Mouse (Mus musculus) midbrain, embryonic 13.5 days (tissue): ENCODE measurements around the gene Slco3a1. TPM values are rescaled to one million over a fixed set of nuclear protein-coding genes. Genes with fewer than 3 reads are reported as not detected.

ENCODE experiments used
- ATAC-seq: fragments of 200-750 bp; cut with Nextera tagmentation; 2 replicates; pipeline ENCODE4 v1.8.0; 2017; ENCODE audit warnings: mild to moderate bottlenecking, moderate TSS enrichment, moderate library complexity
- H3K27ac ChIP-seq: fragments of 300-500 bp; sonication (generic); 2 replicates; pipeline ENCODE4 v1.5.1; 2015; ENCODE audit warnings: inconsistent platforms, mild to moderate bottlenecking, moderate library complexity
- H3K27me3 ChIP-seq: fragments of 300-500 bp; sonication (generic); 2 replicates; pipeline ENCODE4 v1.6.1; 2015; ENCODE audit warnings: mild to moderate bottlenecking, inconsistent platforms
- H3K36me3 ChIP-seq: fragments of 300-500 bp; sonication (generic); 2 replicates; pipeline ENCODE4 v1.6.1; 2015; ENCODE audit warnings: mild to moderate bottlenecking, inconsistent platforms
- H3K4me1 ChIP-seq: fragments of 300-500 bp; sonication (generic); replicated peaks from 2 replicates; pipeline ENCODE4 v1.6.1; 2015; ENCODE audit warnings: inconsistent platforms
- H3K4me2 ChIP-seq: fragments of 300-500 bp; sonication (generic); replicated peaks from 2 replicates; pipeline ENCODE4 v1.6.1; 2015; ENCODE audit warnings: moderate library complexity, mild to moderate bottlenecking, inconsistent platforms
- H3K4me3 ChIP-seq: fragments of 300-500 bp; sonication (generic); replicated peaks from 2 replicates; pipeline ENCODE4 v1.5.1; 2015; ENCODE audit warnings: mild to moderate bottlenecking, inconsistent platforms
- H3K9ac ChIP-seq: fragments of 300-500 bp; sonication (generic); replicated peaks from 2 replicates; pipeline ENCODE4 v1.6.1; 2015; ENCODE audit warnings: mild to moderate bottlenecking, inconsistent platforms
- H3K9me3 ChIP-seq: fragments of 300-500 bp; sonication (generic); 2 replicates; pipeline ENCODE4 v1.6.1; 2016; ENCODE audit warnings: mild to moderate bottlenecking, inconsistent platforms
- WGBS: fragments of 180-500 bp; shearing (Covaris S2); methylation state at CpG from one replicate; pipeline ENCODE4 v1.1.7; 2015; 5-methylcytosine and 5-hydroxymethylcytosine counted together
- polyA plus RNA-seq: library from polyadenylated mRNA; unstranded; fragments of >200 nt; fragmentation: Nextera tagmentation; extraction: Ambion mirVana; gene quantifications from 2 replicates; pipeline ENCODE4 v1.2.1, GENCODE M21; 2015

Gene Slco3a1
- polyA plus RNA-seq, 1 experiment from 2014 or later = 22.8 TPM

DNA sequence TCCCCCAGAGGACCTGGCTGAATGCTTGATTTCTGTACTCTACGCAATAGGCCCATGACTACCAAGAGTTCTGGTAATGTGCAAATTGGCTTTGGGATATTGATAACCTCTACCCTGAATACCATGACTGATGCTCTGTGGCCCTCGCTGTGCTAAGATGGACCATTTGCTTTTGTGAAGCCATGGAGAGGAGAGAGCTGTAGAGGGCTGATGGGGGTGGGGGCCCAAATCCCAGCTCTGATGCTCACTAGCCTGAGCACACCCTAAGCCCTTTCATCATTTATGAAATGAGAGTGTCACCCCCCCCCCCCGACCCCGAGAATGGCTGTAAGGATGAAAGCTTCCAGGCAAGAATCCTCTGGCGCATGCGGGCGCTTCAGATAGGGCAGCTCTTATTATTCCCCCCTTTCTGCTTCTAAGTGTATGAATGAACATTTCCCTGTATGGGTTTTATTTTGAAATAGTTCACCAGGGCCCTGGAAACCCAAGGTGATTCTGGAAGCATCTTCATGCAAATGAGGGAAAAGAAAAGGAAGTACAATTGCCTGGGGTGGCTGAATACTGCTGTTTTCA, 206.2 kb downstream of the Slco3a1 start:
- Histone ChIP-seq H3K27me3 (no peaks in the 10 kb centered on the region), H3K9me3 (no peaks in the 10 kb centered on the region), H3K4me1 (peaks cover 28% of the 10 kb centered on the region), H3K4me2 (no peak overlapping the region), H3K9ac (no peak overlapping the region), H3K36me3 (no peaks in the 10 kb centered on the region), H3K4me3 (no peak overlapping the region), H3K27ac (0 out of 2 replicates have a peak overlapping the region, but pooled peaks have one; percentile 30)
- ATAC-seq = peak; percentile 50; the same call in 1 of the 2 replicates
- 66% methylated on average over 7 of the region's 7 CpGs for WGBS

DNA sequence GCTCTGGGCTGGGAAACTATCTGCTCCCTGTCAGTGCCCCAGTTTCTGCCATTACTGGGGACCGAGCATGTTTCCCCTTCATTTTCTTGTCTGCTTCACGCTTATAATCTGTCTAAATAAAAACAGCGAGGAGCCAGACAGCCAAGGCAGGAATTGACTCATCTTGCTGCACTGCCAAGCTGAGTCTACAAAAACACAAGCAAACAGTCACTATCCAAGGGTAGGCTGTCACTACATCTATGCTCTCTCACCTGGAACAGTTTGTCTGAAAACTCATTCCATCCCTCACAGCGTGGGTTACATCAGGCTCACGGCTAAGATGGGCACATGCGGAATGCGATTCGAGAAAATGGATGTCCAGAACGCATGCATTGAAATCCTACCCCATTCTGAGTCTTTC, 207.6 kb downstream of the Slco3a1 start:
- ATAC-seq = no peak
- Histone ChIP-seq H3K4me3 (no peak overlapping the region), H3K36me3 (no peaks in the 10 kb centered on the region), H3K27ac (no peak overlapping the region), H3K27me3 (no peaks in the 10 kb centered on the region), H3K4me2 (no peak overlapping the region), H3K9me3 (no peaks in the 10 kb centered on the region), H3K4me1 (peaks cover 25% of the 10 kb centered on the region), H3K9ac (no peak overlapping the region)
- WGBS = 86% methylated on average over 9 of the region's 9 CpGs

DNA sequence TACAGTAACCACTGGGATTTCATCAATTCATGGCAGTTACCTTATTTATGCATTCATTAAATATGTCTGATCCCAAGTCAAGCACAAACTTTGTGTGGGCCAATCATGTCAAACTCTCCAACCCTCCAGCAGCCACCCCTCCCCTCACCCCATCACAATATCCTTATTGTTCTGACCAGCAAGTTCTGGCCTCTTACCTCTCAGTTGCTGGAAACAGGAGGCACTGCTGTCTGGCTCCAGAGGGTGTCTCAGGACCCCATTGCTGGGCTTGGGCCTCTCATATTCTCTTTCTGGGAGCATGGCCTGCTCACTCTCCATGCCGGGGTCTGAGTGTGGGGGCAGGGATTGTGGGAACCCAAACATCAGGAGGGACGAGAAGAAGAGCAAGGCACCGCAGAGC, 208.1 kb downstream of the Slco3a1 start:
- 58% methylated on average over 3 of the region's 3 CpGs for WGBS

DNA sequence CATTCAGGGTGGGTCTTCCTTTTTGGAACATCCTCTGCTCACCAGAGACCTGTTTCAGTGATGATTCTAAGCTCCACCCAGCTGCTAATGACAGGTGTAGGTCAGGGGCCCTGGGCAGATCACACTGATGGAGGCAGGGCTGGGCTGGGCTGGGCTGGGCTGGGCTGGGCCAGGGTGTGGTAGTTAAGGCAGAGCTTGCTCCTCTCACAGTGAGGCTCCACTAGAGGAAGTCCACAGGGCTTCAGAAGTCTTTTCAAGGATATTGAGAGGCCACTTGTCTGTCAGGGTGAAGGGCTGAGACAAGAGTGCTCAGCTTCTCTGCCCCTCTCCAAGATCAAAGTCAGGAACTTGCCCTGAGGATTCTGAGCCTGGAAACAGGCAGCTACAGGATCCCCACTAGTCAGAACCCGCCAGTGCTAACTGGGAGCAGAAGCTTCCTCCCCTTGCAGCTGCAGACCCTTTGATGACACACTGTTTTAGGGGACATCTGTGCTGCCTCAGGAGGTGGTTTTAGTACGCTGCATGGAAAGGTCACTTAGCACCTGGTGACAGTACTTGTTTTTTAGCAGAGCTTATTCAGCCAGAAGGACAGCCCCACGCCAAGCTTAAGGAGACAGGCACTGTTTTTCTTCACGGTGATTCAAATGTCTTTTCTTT, 213.3 kb downstream of the Slco3a1 start:
- no peaks in the 10 kb centered on the region for H3K9me3 ChIP-seq
- no peak overlapping the region for H3K4me3 ChIP-seq
- no peak for ATAC-seq
- no peak overlapping the region for H3K4me2 ChIP-seq
- no peaks in the 10 kb centered on the region for H3K36me3 ChIP-seq
- no peak overlapping the region for H3K9ac ChIP-seq
- H3K4me1 ChIP-seq = peaks cover 11% of the 10 kb centered on the region
- 42% methylated on average over 4 of the region's 4 CpGs for WGBS
- H3K27me3 ChIP-seq = no peaks in the 10 kb centered on the region
- peak overlapping the region; percentile 7; the same call in 1 of the 2 replicates for H3K27ac ChIP-seq

More for the DNA sequence above, 208.1 kb downstream of the Slco3a1 start:
- H3K9me3 ChIP-seq = no peaks in the 10 kb centered on the region
- no peaks in the 10 kb centered on the region for H3K36me3 ChIP-seq
- no peak overlapping the region for H3K4me3 ChIP-seq
- no peak for ATAC-seq
- no peak overlapping the region for H3K27ac ChIP-seq
- no peaks in the 10 kb centered on the region for H3K27me3 ChIP-seq
- H3K9ac ChIP-seq = no peak overlapping the region
- H3K4me1 ChIP-seq = peaks cover 30% of the 10 kb centered on the region
- no peak overlapping the region for H3K4me2 ChIP-seq

DNA sequence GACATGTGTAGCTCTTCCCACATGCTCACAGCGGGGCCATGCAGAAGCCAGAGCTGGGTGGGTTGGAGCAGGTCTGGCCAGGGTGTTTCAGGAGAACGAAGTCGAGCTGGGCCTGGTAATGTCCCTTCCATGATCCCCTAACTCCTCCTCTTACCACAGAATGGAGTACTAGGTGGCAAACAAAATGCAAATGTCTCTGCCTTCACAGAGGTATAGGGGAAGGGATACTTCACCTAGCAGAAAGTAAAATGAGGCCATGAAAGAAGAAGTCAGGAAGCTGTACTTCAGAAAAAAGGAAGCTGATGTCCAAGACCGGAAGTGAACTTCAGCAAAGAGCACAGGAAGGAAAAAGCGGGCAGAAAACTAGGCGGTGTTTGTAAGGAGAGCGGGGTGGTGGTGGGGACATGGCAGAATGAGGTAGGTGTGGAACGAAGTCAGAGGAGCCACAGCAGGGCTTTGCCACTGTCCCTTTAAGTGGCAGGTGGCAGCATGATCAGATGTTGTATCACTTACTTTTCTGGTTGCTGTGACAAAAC, 214.1 kb downstream of the Slco3a1 start:
- Histone ChIP-seq H3K4me3 (no peak overlapping the region), H3K4me1 (peaks cover 10% of the 10 kb centered on the region), H3K9me3 (no peaks in the 10 kb centered on the region), H3K36me3 (no peaks in the 10 kb centered on the region), H3K4me2 (no peak overlapping the region), H3K9ac (no peak overlapping the region), H3K27ac (0 out of 2 replicates have a peak overlapping the region, but pooled peaks have one; percentile 7), H3K27me3 (no peaks in the 10 kb centered on the region)
- ATAC-seq = no peak
- 92% methylated on average over 8 of the region's 8 CpGs for WGBS

DNA sequence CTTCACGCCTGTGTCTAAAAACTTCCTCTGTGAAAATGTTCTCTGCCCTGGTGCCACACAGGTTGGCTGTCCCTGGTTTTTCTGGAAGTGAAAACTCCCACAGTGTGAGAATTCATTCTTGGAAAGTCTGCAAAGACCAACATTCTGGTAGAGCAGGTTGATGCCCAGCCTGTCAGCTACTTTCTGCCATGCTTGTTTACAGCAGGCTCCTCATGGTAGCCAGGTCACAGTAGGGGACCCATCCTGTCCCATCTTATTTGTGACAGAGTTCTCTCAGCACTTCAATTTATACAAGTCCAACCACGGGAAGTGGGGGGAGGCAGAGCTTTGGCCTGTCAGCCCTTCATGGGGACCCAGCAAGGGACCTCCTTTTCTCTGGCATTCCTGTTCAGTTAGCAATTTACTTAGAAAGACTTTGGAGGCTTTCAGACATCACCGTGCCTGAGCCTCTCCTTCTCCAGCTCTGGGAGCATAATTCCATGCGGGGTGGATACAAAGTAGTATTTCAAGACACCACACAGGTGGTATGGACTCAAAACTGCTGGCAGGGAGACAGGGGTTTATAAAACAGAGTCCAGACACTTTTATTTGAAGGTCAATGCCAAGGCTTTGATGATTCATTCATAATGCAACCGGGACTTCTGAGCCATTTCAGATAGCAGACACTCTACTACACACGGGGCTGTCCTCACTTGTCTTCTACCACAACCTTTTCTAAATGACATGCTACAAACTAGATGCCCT, 216.7 kb downstream of the Slco3a1 start:
- Histone ChIP-seq H3K27me3 (no peaks in the 10 kb centered on the region), H3K4me1 (peaks cover 10% of the 10 kb centered on the region), H3K4me3 (no peak overlapping the region), H3K27ac (no peak overlapping the region), H3K36me3 (no peaks in the 10 kb centered on the region), H3K9me3 (no peaks in the 10 kb centered on the region), H3K9ac (no peak overlapping the region), H3K4me2 (no peak overlapping the region)
- ATAC-seq = no peak
- WGBS = 87% methylated on average over 6 of the region's 6 CpGs

DNA sequence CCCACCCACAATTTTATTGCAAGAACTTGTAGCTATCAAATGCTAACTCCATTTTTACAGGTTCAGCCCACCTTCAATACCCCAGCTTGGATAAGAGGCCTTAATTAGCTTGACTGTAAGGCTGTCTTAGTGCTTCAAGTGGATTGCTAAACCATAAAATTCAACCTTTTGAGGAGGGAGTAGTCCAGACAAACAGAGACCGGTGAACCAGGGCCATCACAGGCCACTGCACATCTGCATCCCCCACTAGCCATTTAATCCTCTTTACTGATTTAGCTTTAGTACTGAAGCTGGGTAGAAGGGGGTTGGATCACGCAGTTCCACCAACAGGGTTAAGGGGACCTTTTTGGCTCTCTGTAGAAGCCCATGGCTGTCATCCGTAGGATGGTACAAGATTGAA, 222.3 kb downstream of the Slco3a1 start:
- Histone ChIP-seq H3K4me1 (peaks cover 8% of the 10 kb centered on the region), H3K27ac (no peak overlapping the region), H3K27me3 (no peaks in the 10 kb centered on the region), H3K9ac (no peak overlapping the region), H3K4me2 (no peak overlapping the region), H3K36me3 (no peaks in the 10 kb centered on the region), H3K9me3 (no peaks in the 10 kb centered on the region), H3K4me3 (no peak overlapping the region)
- ATAC-seq = no peak
- WGBS = 41% methylated on average over 3 of the region's 3 CpGs

DNA sequence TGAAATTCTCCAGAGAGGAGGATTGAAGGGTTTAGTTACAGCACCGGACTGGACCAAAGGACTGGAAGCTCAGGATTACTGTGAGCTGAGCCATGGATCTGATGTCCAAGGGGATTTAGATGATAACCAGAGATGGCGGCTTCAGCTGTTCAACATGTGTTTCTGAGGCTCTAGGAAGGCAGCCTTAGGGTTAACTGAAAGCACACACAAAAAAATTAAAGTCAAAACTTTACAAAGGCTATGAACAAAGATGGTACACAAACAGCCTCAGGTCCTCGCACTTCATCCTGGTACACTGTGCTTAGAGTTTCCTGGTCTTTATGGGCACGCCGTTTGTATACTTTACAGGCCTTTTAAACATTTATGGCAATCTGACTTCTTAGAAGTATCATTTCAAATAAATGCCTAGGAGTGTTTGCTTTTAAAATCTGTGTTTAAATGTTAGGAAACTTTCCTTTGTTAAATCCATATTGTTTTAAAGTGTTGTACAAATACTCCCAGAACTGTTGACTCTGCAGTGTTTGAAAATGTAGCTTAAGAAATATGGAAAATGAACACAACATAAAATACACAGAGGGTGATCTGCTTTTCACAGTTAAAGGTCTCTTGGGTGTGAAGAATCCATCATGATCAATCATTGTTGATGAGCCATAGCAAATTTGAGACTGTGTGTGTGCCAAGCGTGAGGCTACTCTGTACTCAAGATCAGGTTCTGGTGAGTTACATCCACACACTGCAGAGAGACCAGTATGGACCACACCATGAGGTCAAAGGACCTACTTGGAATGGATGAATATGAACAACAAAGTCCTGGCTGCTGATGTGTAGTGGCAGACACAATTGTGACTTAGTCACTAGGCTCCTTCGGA, 223.5 kb downstream of the Slco3a1 start:
- H3K9ac ChIP-seq = no peak overlapping the region
- no peaks in the 10 kb centered on the region for H3K27me3 ChIP-seq
- no peak overlapping the region for H3K27ac ChIP-seq
- no peak overlapping the region for H3K4me3 ChIP-seq
- ATAC-seq = no peak
- no peaks in the 10 kb centered on the region for H3K9me3 ChIP-seq
- H3K4me1 ChIP-seq = peaks cover 8% of the 10 kb centered on the region
- no peak overlapping the region for H3K4me2 ChIP-seq
- H3K36me3 ChIP-seq = peaks cover 3% of the 10 kb centered on the region; the same call in 1 of the 2 replicates
- WGBS = 77% methylated on average over 7 of the region's 7 CpGs

DNA sequence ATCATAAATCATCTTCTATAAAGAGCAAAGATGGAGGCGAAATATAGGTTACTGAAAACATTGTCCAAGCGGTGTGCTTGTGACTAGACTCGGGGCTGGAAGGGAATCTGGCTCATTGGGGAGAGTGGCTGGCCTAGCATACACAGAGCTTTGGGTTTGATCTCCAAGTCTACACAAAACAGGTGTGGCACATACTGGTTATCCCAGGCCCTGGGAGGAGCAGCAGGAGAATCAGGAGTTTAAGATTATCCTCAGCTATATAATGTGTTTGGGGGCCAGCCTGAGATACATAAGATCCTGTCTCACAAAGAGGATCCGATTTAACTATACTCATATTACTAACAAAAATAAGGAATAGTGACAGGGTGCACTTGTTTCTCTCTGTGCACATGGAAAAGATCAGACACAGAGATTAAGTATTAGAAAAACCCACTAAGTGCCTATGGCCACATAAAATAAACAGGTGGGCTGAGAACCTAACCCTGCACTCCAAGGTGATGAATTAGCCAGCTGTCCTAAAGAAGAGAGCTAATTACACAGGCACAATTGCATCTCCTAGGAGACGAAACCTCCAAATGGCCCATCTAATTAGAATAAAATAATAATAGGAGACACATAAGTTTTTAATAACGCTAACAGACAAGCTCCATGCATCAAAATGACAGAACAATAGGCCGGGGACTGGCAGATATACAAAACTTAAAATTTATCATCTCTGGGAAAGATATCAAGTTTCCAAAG, 224.3 kb downstream of the Slco3a1 start:
- WGBS = 82% methylated on average over 7 of the region's 7 CpGs
- H3K9ac ChIP-seq = no peak overlapping the region
- H3K9me3 ChIP-seq = no peaks in the 10 kb centered on the region
- H3K4me2 ChIP-seq = no peak overlapping the region
- peaks cover 3% of the 10 kb centered on the region; the same call in 1 of the 2 replicates for H3K36me3 ChIP-seq
- peaks cover 11% of the 10 kb centered on the region for H3K4me1 ChIP-seq
- H3K27ac ChIP-seq = no peak overlapping the region
- ATAC-seq = no peak
- H3K27me3 ChIP-seq = no peaks in the 10 kb centered on the region
- H3K4me3 ChIP-seq = no peak overlapping the region

DNA sequence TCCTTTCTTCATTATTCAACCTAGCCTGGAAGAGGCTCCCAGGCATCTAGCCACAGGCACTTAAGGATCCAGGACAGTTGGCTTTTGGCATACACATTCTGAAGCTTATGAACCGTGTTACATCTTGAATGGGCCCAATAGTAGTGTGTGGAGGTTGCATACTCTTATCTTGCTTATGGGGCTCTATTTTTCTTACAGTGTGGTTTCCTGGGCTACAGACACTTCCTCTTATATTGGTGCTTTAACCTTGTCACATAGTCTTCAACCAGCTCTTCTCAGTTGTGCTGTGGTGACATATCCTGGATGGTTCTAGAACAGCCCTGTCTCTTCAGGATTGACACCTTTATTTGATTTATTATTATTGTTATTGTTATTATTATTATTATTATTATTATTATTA, 225.6 kb downstream of the Slco3a1 start:
- ATAC-seq = no peak
- Histone ChIP-seq H3K36me3 (peaks cover 3% of the 10 kb centered on the region; the same call in 1 of the 2 replicates), H3K27me3 (no peaks in the 10 kb centered on the region), H3K9ac (no peak overlapping the region), H3K27ac (no peak overlapping the region), H3K9me3 (no peaks in the 10 kb centered on the region), H3K4me1 (peaks cover 24% of the 10 kb centered on the region), H3K4me2 (no peak overlapping the region), H3K4me3 (no peak overlapping the region)
- 89% methylated on average over 1 of the region's 1 CpGs for WGBS

DNA sequence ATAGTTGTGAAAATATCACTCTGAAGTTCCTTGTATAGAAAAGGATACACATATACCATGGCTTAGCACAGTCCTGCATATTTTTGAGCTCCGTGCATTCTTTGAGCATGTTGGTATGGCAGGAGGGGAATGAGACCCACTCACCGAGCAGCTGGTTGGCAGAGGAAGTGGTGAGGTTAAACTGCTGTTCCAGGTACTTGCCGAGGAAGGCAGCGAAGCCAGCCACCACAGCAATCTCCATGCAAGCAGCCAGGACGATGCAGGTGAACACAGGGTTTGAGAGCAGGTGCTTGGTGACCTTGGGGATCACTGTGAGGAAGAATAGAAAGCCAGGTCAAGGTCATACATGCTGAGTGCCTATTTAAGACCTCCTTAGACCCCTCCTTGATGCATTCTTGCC, 226.9 kb downstream of the Slco3a1 start:
- Histone ChIP-seq H3K27ac (no peak overlapping the region), H3K36me3 (peaks cover 3% of the 10 kb centered on the region; the same call in 1 of the 2 replicates), H3K4me3 (no peak overlapping the region), H3K27me3 (no peaks in the 10 kb centered on the region), H3K4me1 (peaks cover 37% of the 10 kb centered on the region), H3K9me3 (no peaks in the 10 kb centered on the region), H3K4me2 (no peak overlapping the region), H3K9ac (no peak overlapping the region)
- WGBS = 93% methylated on average over 5 of the region's 5 CpGs
- no peak for ATAC-seq
